Mouse (Mus musculus): Measurements from ENCODE around the gene Rpa1. TPM values are rescaled to one million over a fixed set of nuclear protein-coding genes. Genes with fewer than 3 reads are reported as not detected.

Gene Rpa1
- polyA plus RNA-seq, 1 experiment from 2014 or later, result 49.3 TPM

- 0 out of 2 replicates have a peak overlapping the region, but pooled peaks have one; percentile 19 for H3K4me3 ChIP-seq (ENCODE audit: low read depth, low read length)
- ATAC-seq (no peak), DNase-seq (no peak)
- peak overlapping the region; percentile 51 for H3K4me2 ChIP-seq (ENCODE audit: low read depth, low read length)
- H3K36me3 ChIP-seq (replicated peaks; ENCODE audit: insufficient read depth, low read length), result no peaks in the 10 kb centered on the region
- H3K27ac ChIP-seq (ENCODE audit: low read depth), result no peak overlapping the region
- H3K4me1 ChIP-seq (ENCODE audit: insufficient read depth), result peaks cover 25% of the 10 kb centered on the region
- no peaks in the 10 kb centered on the region for H3K9me3 ChIP-seq (ENCODE audit: low read length)
- no peak overlapping the region for H3K9ac ChIP-seq (replicated peaks)
- peaks cover 19% of the 10 kb centered on the region; the same call in 1 of the 2 replicates for H3K27me3 ChIP-seq (ENCODE audit: insufficient read depth, low read length)
- TF ChIP-seq CTCF (IDR thresholded peaks at IDR 0.05; ENCODE audit: low read depth) (no peak), EP300 (IDR thresholded peaks at IDR 0.05; ENCODE audit: low read depth) (no peak)
- 30% methylated on average over 29 of the region's 29 CpGs for WGBS (ENCODE audit: insufficient replicate concordance)
These were observed 66.5 kb downstream of the Rpa1 start for GRCm38 (mm10) chr11:75281380-75282256.

GRCm38 (mm10) chr11:75280435-75281001 lies 67.6 kb downstream of the Rpa1 start:
- no peak overlapping the region for H3K27ac ChIP-seq (ENCODE audit: low read depth)
- no peak for TF ChIP-seq EP300 (IDR thresholded peaks at IDR 0.05; ENCODE audit: low read depth)
- TF ChIP-seq CTCF (IDR thresholded peaks at IDR 0.05; ENCODE audit: low read depth), result no peak
- WGBS (ENCODE audit: insufficient replicate concordance), result 59% methylated on average over 5 of the region's 5 CpGs
- no peaks in the 10 kb centered on the region for H3K36me3 ChIP-seq (replicated peaks; ENCODE audit: insufficient read depth, low read length)
- peaks cover 25% of the 10 kb centered on the region for H3K4me1 ChIP-seq (ENCODE audit: insufficient read depth)
- no peak for DNase-seq
- no peak overlapping the region for H3K4me2 ChIP-seq (ENCODE audit: low read depth, low read length)
- no peaks in the 10 kb centered on the region for H3K9me3 ChIP-seq (ENCODE audit: low read length)
- no peak for ATAC-seq
- H3K9ac ChIP-seq (replicated peaks), result no peak overlapping the region
- peaks cover 19% of the 10 kb centered on the region; the same call in 1 of the 2 replicates for H3K27me3 ChIP-seq (ENCODE audit: insufficient read depth, low read length)
- no peak overlapping the region for H3K4me3 ChIP-seq (ENCODE audit: low read depth, low read length)

GRCm38 (mm10) chr11:75280066-75280410 lies 68.1 kb downstream of the Rpa1 start:
- H3K27me3 ChIP-seq (ENCODE audit: insufficient read depth, low read length), result peaks cover 19% of the 10 kb centered on the region; the same call in 1 of the 2 replicates
- H3K4me2 ChIP-seq (ENCODE audit: low read depth, low read length), result peak overlapping the region; percentile 56
- peaks cover 25% of the 10 kb centered on the region for H3K4me1 ChIP-seq (ENCODE audit: insufficient read depth)
- no peak overlapping the region for H3K27ac ChIP-seq (ENCODE audit: low read depth)
- no peak overlapping the region for H3K9ac ChIP-seq (replicated peaks)
- H3K9me3 ChIP-seq (ENCODE audit: low read length), result no peaks in the 10 kb centered on the region
- H3K4me3 ChIP-seq (ENCODE audit: low read depth, low read length), result no peak overlapping the region
- ATAC-seq, result no peak
- no peak for TF ChIP-seq EP300 (IDR thresholded peaks at IDR 0.05; ENCODE audit: low read depth)
- no peak for TF ChIP-seq CTCF (IDR thresholded peaks at IDR 0.05; ENCODE audit: low read depth)
- 73% methylated on average over 5 of the region's 5 CpGs for WGBS (ENCODE audit: insufficient replicate concordance)
- DNase-seq, result no peak
- H3K36me3 ChIP-seq (replicated peaks; ENCODE audit: insufficient read depth, low read length), result no peaks in the 10 kb centered on the region

GRCm38 (mm10) chr11:75279342-75280065 lies 68.6 kb downstream of the Rpa1 start:
- ATAC-seq, result peak; percentile 56
- Histone ChIP-seq H3K9me3 (ENCODE audit: low read length) (no peaks in the 10 kb centered on the region), H3K27me3 (ENCODE audit: insufficient read depth, low read length) (peaks cover 19% of the 10 kb centered on the region; the same call in 1 of the 2 replicates), H3K4me3 (ENCODE audit: low read depth, low read length) (peak overlapping the region; percentile 33), H3K4me2 (ENCODE audit: low read depth, low read length) (peak overlapping the region; percentile 56), H3K36me3 (replicated peaks; ENCODE audit: insufficient read depth, low read length) (no peaks in the 10 kb centered on the region), H3K9ac (replicated peaks) (0 out of 2 replicates have a peak overlapping the region, but pooled peaks have one; percentile 0), H3K4me1 (ENCODE audit: insufficient read depth) (peaks cover 25% of the 10 kb centered on the region), H3K27ac (ENCODE audit: low read depth) (no peak overlapping the region)
- 7% methylated on average over 16 of the region's 16 CpGs for WGBS (ENCODE audit: insufficient replicate concordance)
- TF ChIP-seq EP300 (IDR thresholded peaks at IDR 0.05; ENCODE audit: low read depth) (no peak), CTCF (IDR thresholded peaks at IDR 0.05; ENCODE audit: low read depth) (no peak)
- peak; percentile 60 for DNase-seq

GRCm38 (mm10) chr11:75279013-75279341 lies 69.1 kb downstream of the Rpa1 start:
- Histone ChIP-seq H3K4me2 (ENCODE audit: low read depth, low read length) (peak overlapping the region; percentile 56), H3K27me3 (ENCODE audit: insufficient read depth, low read length) (peaks cover 19% of the 10 kb centered on the region; the same call in 1 of the 2 replicates), H3K9ac (replicated peaks) (0 out of 2 replicates have a peak overlapping the region, but pooled peaks have one; percentile 0), H3K36me3 (replicated peaks; ENCODE audit: insufficient read depth, low read length) (no peaks in the 10 kb centered on the region), H3K4me3 (ENCODE audit: low read depth, low read length) (peak overlapping the region; percentile 33), H3K9me3 (ENCODE audit: low read length) (no peaks in the 10 kb centered on the region), H3K27ac (ENCODE audit: low read depth) (no peak overlapping the region), H3K4me1 (ENCODE audit: insufficient read depth) (peaks cover 25% of the 10 kb centered on the region)
- ATAC-seq (no peak; the same call in 1 of the 2 replicates), DNase-seq (no peak)
- TF ChIP-seq EP300 (IDR thresholded peaks at IDR 0.05; ENCODE audit: low read depth) (no peak), CTCF (IDR thresholded peaks at IDR 0.05; ENCODE audit: low read depth) (no peak)
- 26% methylated on average over 4 of the region's 4 CpGs for WGBS (ENCODE audit: insufficient replicate concordance)

- H3K27ac ChIP-seq (ENCODE audit: low read depth), result no peak overlapping the region
- H3K4me3 ChIP-seq (ENCODE audit: low read depth, low read length), result no peak overlapping the region
- no peak overlapping the region for H3K4me2 ChIP-seq (ENCODE audit: low read depth, low read length)
- 82% methylated on average over 7 of the region's 7 CpGs for WGBS (ENCODE audit: insufficient replicate concordance)
- no peaks in the 10 kb centered on the region for H3K36me3 ChIP-seq (replicated peaks; ENCODE audit: insufficient read depth, low read length)
- peaks cover 25% of the 10 kb centered on the region for H3K4me1 ChIP-seq (ENCODE audit: insufficient read depth)
- TF ChIP-seq EP300 (IDR thresholded peaks at IDR 0.05; ENCODE audit: low read depth) (no peak), CTCF (IDR thresholded peaks at IDR 0.05; ENCODE audit: low read depth) (no peak)
- DNase-seq (no peak), ATAC-seq (no peak)
- no peaks in the 10 kb centered on the region for H3K9me3 ChIP-seq (ENCODE audit: low read length)
- peaks cover 19% of the 10 kb centered on the region; the same call in 1 of the 2 replicates for H3K27me3 ChIP-seq (ENCODE audit: insufficient read depth, low read length)
- no peak overlapping the region for H3K9ac ChIP-seq (replicated peaks)
These were observed 70.0 kb downstream of the Rpa1 start for GRCm38 (mm10) chr11:75278115-75278514.
